Mouse (Mus musculus) limb, embryonic 15.5 days (tissue): Measurements from ENCODE around the gene Gm49387. TPM values are rescaled to one million over a fixed set of nuclear protein-coding genes. Genes with fewer than 3 reads are reported as not detected.
A peak's percentile ranks its signal among the peaks of the same experiment; 100 is the strongest.

Experiments
- ATAC-seq: fragments of 200-750 bp; cut with Nextera tagmentation; 2 replicates; pipeline ENCODE4 v1.8.0; 2017; ENCODE audit warnings: low read depth, moderate TSS enrichment; ENCODE audit not compliant: insufficient number of reproducible peaks, low FRiP score, low TSS enrichment
- H3K27ac ChIP-seq: fragments of 300-500 bp; sonication (generic); 2 replicates; pipeline ENCODE4 v1.5.1; 2015; ENCODE audit warnings: moderate library complexity, mild to moderate bottlenecking, inconsistent platforms
- H3K27me3 ChIP-seq: fragments of 300-500 bp; sonication (generic); 2 replicates; pipeline ENCODE4 v1.6.1; 2015; ENCODE audit warnings: inconsistent platforms
- H3K36me3 ChIP-seq: fragments of 300-500 bp; sonication (generic); 2 replicates; pipeline ENCODE4 v1.6.1; 2015; ENCODE audit warnings: inconsistent platforms
- H3K4me1 ChIP-seq: fragments of 300-500 bp; sonication (generic); 2 replicates; pipeline ENCODE4 v1.6.1; 2015; ENCODE audit warnings: inconsistent platforms
- H3K4me2 ChIP-seq: fragments of 300-500 bp; sonication (generic); 2 replicates; pipeline ENCODE4 v1.6.1; 2015; ENCODE audit warnings: mild to moderate bottlenecking, inconsistent platforms
- H3K4me3 ChIP-seq: fragments of 300-500 bp; sonication (generic); 2 replicates; pipeline ENCODE4 v1.5.1; 2015; ENCODE audit warnings: mild to moderate bottlenecking, inconsistent platforms
- H3K9ac ChIP-seq: fragments of 300-500 bp; sonication (generic); 2 replicates; pipeline ENCODE4 v1.6.1; 2015; ENCODE audit warnings: inconsistent platforms
- H3K9me3 ChIP-seq: fragments of 300-500 bp; sonication (generic); 2 replicates; pipeline ENCODE4 v1.6.1; 2016; ENCODE audit warnings: inconsistent platforms
- WGBS: fragments of 180-500 bp; shearing (Covaris S2); methylation state at CpG from one replicate; pipeline ENCODE4 v1.1.7; 2015; 5-methylcytosine and 5-hydroxymethylcytosine counted together
- polyA plus RNA-seq: library from polyadenylated mRNA; unstranded; fragments of >200 nt; fragmentation: Nextera tagmentation; extraction: Ambion mirVana; gene quantifications from 2 replicates; pipeline ENCODE4 v1.2.1, GENCODE M21; 2015

Gene Gm49387
- polyA plus RNA-seq, 1 experiment from 2014 or later: 0.97 TPM

- Histone ChIP-seq H3K27me3 (no peaks in the 10 kb centered on the region), H3K4me1 (peaks cover 76% of the 10 kb centered on the region), H3K4me3 (no peak overlapping the region), H3K4me2 (no peak overlapping the region), H3K36me3 (peaks cover 13% of the 10 kb centered on the region; the same call in 1 of the 2 replicates), H3K27ac (peak overlapping the region; percentile 85), H3K9ac (no peak overlapping the region), H3K9me3 (no peaks in the 10 kb centered on the region)
- no peak for ATAC-seq
- WGBS: 75% methylated on average over 13 of the region's 13 CpGs
Observed at GRCm38 (mm10) chr14:31668326-31668725, 27.6 kb upstream of the Gm49387 start.

GRCm38 (mm10) chr14:31667741-31668140 is 27.1 kb upstream of the Gm49387 start:
- no peak overlapping the region for H3K4me2 ChIP-seq
- H3K4me3 ChIP-seq: no peak overlapping the region
- WGBS: 78% methylated on average over 6 of the region's 6 CpGs
- ATAC-seq: no peak
- peaks cover 13% of the 10 kb centered on the region; the same call in 1 of the 2 replicates for H3K36me3 ChIP-seq
- H3K9ac ChIP-seq: no peak overlapping the region
- H3K27me3 ChIP-seq: no peaks in the 10 kb centered on the region
- peaks cover 78% of the 10 kb centered on the region for H3K4me1 ChIP-seq
- peak overlapping the region; percentile 85 for H3K27ac ChIP-seq
- H3K9me3 ChIP-seq: no peaks in the 10 kb centered on the region

GRCm38 (mm10) chr14:31666931-31667705 is 26.4 kb upstream of the Gm49387 start:
- 96% methylated on average over 28 of the region's 28 CpGs for WGBS
- H3K4me3 ChIP-seq: no peak overlapping the region
- H3K4me2 ChIP-seq: no peak overlapping the region
- H3K27ac ChIP-seq: 0 out of 2 replicates have a peak overlapping the region, but pooled peaks have one; percentile 85
- H3K36me3 ChIP-seq: peaks cover 13% of the 10 kb centered on the region; the same call in 1 of the 2 replicates
- H3K9ac ChIP-seq: no peak overlapping the region
- no peaks in the 10 kb centered on the region for H3K9me3 ChIP-seq
- ATAC-seq: no peak
- H3K4me1 ChIP-seq: peaks cover 84% of the 10 kb centered on the region
- H3K27me3 ChIP-seq: no peaks in the 10 kb centered on the region

DNA sequence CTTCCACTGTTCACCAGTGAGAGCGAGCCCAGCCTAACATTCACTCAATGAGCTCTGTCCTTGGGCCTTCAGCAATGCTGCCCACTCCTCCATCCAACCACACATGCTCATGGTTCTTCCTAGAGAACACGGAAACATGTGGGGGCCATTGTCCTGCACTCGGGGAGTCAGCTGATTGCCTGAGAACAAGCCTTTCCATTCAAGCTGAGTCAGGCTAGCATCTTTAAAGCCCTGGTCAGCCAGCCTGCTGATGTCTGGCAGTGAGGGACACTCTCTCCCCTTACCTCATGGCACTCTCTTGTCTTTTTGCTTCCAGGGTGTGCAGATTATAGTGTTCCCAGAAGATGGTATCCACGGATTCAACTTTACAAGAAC is 24.9 kb upstream of the Gm49387 start:
- Histone ChIP-seq H3K4me2 (no peak overlapping the region), H3K36me3 (peaks cover 13% of the 10 kb centered on the region; the same call in 1 of the 2 replicates), H3K27me3 (no peaks in the 10 kb centered on the region), H3K9ac (no peak overlapping the region), H3K4me1 (peaks cover 86% of the 10 kb centered on the region), H3K9me3 (no peaks in the 10 kb centered on the region), H3K27ac (peak overlapping the region; percentile 98), H3K4me3 (no peak overlapping the region)
- 73% methylated on average over 4 of the region's 4 CpGs for WGBS
- ATAC-seq: no peak

DNA sequence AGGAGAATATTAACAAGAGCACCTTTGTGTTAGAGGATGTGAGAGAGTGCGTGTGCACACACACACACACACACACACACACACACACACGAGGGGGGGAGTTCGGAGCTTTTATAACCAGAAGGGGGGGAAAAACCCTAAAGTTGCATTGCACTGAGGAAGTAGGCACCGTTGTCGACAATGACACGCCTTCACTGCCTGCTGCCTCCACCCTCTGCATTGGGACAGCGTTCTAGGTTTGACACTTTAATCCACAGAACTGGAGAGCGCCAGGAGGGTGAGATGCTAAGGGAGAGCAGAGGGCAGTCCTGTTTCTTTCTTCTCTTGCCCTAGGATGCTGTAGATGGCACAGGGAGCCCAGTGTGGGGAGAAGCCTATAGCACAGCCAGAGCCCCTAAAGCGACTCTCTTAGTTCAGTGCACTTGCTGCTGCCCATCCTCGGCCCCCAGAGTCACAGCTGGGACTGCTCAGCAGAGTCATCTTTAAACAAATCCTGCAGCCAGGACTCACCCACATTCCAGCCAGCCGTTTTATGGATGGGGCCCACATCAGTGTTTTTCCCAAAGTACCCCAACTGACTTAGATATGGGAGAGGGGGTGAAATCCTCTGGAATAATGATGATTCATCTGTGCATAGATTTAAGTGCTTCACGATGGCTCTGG is 24.4 kb upstream of the Gm49387 start:
- no peak for ATAC-seq
- Histone ChIP-seq H3K9ac (no peak overlapping the region), H3K4me3 (no peak overlapping the region), H3K9me3 (no peaks in the 10 kb centered on the region), H3K36me3 (peaks cover 13% of the 10 kb centered on the region; the same call in 1 of the 2 replicates), H3K27ac (peak overlapping the region; percentile 98), H3K4me2 (no peak overlapping the region), H3K4me1 (peaks cover 86% of the 10 kb centered on the region), H3K27me3 (no peaks in the 10 kb centered on the region)
- 51% methylated on average over 12 of the region's 12 CpGs for WGBS

- 44% methylated on average over 18 of the region's 18 CpGs for WGBS
- Histone ChIP-seq H3K9me3 (no peaks in the 10 kb centered on the region), H3K27ac (peak overlapping the region; percentile 98), H3K4me1 (peaks cover 86% of the 10 kb centered on the region), H3K36me3 (peaks cover 13% of the 10 kb centered on the region; the same call in 1 of the 2 replicates), H3K27me3 (no peaks in the 10 kb centered on the region), H3K4me2 (no peak overlapping the region), H3K4me3 (no peak overlapping the region), H3K9ac (no peak overlapping the region)
- no peak for ATAC-seq
Observed at GRCm38 (mm10) chr14:31664100-31664902, 23.6 kb upstream of the Gm49387 start.

GRCm38 (mm10) chr14:31663376-31664099 is 22.9 kb upstream of the Gm49387 start:
- no peak overlapping the region for H3K9ac ChIP-seq
- WGBS: 71% methylated on average over 13 of the region's 13 CpGs

DNA sequence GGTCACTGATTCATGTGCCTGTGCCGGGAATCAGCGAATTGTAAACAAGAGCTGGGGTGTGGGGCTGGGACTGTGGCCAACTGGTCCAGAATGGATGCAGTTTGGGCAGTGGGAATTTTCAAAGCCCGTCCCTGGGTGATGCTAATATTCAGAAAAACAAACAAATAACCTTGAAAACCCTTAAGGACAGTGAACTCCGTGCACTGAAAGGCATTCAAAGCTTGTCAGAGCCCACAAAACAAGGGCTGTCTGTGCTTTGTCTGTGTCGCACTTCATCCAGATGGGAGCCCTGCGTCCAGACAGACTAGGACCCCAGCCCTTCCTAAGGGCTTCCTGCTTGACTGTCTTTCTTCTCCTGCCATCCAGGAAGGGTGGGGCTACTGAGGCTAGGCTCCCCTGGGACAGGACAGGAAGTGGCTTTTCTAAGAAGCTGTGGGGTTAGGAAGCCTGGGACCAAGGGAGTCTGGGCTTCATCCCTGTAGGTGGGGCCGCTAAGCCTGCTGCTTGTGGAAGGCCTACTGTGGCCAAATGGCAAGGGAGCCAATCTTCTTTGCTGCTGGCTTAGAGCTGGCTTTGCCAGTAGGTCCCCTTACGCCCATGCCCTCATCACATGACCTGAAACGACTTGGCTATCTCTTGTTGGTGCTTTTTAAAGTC is 22.0 kb upstream of the Gm49387 start:
- Histone ChIP-seq H3K27me3 (no peaks in the 10 kb centered on the region), H3K4me3 (peak overlapping the region; percentile 27), H3K4me2 (peak overlapping the region; percentile 44), H3K9ac (no peak overlapping the region), H3K36me3 (peaks cover 12% of the 10 kb centered on the region; the same call in 1 of the 2 replicates), H3K27ac (peak overlapping the region; percentile 98), H3K4me1 (peaks cover 86% of the 10 kb centered on the region), H3K9me3 (no peaks in the 10 kb centered on the region)
- WGBS: 21% methylated on average over 9 of the region's 9 CpGs
- no peak for ATAC-seq

More at GRCm38 (mm10) chr14:31663376-31664099, 22.9 kb upstream of the Gm49387 start:
- Histone ChIP-seq H3K4me3 (no peak overlapping the region), H3K27ac (peak overlapping the region; percentile 98), H3K27me3 (no peaks in the 10 kb centered on the region), H3K9me3 (no peaks in the 10 kb centered on the region), H3K4me1 (peaks cover 86% of the 10 kb centered on the region), H3K36me3 (peaks cover 13% of the 10 kb centered on the region; the same call in 1 of the 2 replicates), H3K4me2 (no peak overlapping the region)
- no peak for ATAC-seq

DNA sequence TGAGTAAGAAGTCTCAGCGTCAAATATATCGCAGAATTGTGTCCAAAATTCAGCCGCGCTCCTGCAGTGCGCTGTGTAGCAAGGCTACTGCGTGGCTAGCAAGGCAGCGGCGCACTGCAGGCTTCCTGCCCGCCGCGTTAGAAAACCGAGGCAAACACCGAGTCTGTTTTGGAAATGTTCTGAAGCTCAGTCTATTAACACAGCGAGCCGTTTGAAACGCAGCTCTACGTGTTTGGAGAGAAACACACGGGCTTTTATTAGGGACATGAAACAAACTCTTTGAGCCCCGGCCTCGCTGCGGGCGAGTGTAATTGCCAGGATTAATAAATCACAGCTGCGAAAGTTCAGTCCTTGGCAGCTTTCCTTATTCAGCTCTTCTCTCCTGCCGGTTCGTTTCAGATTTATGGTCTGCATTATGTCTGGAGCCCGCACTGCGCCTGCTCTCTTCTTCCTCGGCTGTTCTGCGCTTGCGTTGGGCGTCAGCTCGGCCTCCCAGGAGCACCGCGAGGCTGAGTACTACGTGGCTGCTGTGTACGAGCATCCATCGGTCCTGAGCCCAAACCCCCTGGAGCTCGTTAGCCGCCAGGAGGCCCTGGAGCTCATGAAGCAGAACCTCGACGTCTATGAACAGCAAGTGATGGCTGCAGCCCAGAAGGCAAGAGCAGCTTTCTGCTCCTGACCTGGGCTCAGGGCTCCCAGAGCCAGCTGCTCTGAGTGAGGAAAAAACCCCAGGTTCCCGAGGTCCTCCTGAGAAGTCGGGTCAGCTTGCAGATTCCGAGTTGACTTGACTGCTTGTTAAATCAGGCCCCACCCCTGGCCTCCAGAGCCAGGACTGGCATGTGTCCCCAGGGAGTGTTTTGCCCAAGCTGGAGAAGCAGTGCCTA is 21.2 kb upstream of the Gm49387 start:
- Histone ChIP-seq H3K4me3 (peak overlapping the region; percentile 27), H3K4me1 (peaks cover 91% of the 10 kb centered on the region), H3K9me3 (no peaks in the 10 kb centered on the region), H3K9ac (no peak overlapping the region), H3K27ac (peak overlapping the region; percentile 98), H3K4me2 (peak overlapping the region; percentile 44), H3K27me3 (no peaks in the 10 kb centered on the region), H3K36me3 (peaks cover 4% of the 10 kb centered on the region; the same call in 1 of the 2 replicates)
- 1% methylated on average over 44 of the region's 44 CpGs for WGBS
- peak; percentile 90 for ATAC-seq
